Mouse (Mus musculus): Measurements from ENCODE around the gene Tfeb. TPM values are rescaled to one million over a fixed set of nuclear protein-coding genes. Genes with fewer than 3 reads are reported as not detected.

The Tfeb gene
- polyA plus RNA-seq, 2 experiments = 10.6 to 12.2 TPM

GRCm38 (mm10) chr17:47703556-47703955, 33.3 kb upstream of the Tfeb start:
- Histone ChIP-seq H3K27ac (replicated peaks; ENCODE audit: low read depth, low read length) (no peak overlapping the region), H3K36me3 (ENCODE audit: control insufficient read depth, insufficient read depth, low read length) (peaks cover 54% of the 10 kb centered on the region)
- no peak for DNase-seq (ENCODE audit: low spot score)

GRCm38 (mm10) chr17:47704692-47705091, 32.1 kb upstream of the Tfeb start:
- H3K36me3 ChIP-seq (ENCODE audit: control insufficient read depth, insufficient read depth, low read length) = peaks cover 45% of the 10 kb centered on the region
- no peak overlapping the region for H3K27ac ChIP-seq (replicated peaks; ENCODE audit: low read depth, low read length)
- TF ChIP-seq POLR2A (IDR thresholded peaks at IDR 0.05; ENCODE audit: borderline replicate concordance, extremely low read depth, insufficient read depth, insufficient read length) = no peak
- H3K4me1 ChIP-seq (ENCODE audit: control insufficient read depth, insufficient read depth, low read length) = no peaks in the 10 kb centered on the region
- H3K9ac ChIP-seq (ENCODE audit: low read depth, low read length, severe bottlenecking) = no peak overlapping the region
- no peaks in the 10 kb centered on the region for H3K9me3 ChIP-seq (ENCODE audit: control insufficient read depth, low read length)
- no peaks in the 10 kb centered on the region for H3K27me3 ChIP-seq (ENCODE audit: control insufficient read depth, insufficient read depth, low read length)
- no peak overlapping the region for H3K4me2 ChIP-seq (replicated peaks; ENCODE audit: low read depth, low read length, severe bottlenecking)
- DNase-seq (ENCODE audit: low spot score) (no peak), ATAC-seq (ENCODE audit: low FRiP score, low read depth) (no peak)
- 89% methylated on average over 4 of the region's 4 CpGs for WGBS
- no peak overlapping the region for H3K4me3 ChIP-seq (replicated peaks; ENCODE audit: low read length)

More at GRCm38 (mm10) chr17:47703556-47703955, 33.3 kb upstream of the Tfeb start:
- no peak for ATAC-seq (ENCODE audit: low FRiP score, low read depth)
- no peak overlapping the region for H3K9ac ChIP-seq (ENCODE audit: low read depth, low read length, severe bottlenecking)
- H3K4me2 ChIP-seq (replicated peaks; ENCODE audit: low read depth, low read length, severe bottlenecking) = no peak overlapping the region
- no peak for TF ChIP-seq POLR2A (IDR thresholded peaks at IDR 0.05; ENCODE audit: borderline replicate concordance, extremely low read depth, insufficient read depth, insufficient read length)
- H3K4me3 ChIP-seq (replicated peaks; ENCODE audit: low read length) = no peak overlapping the region
- H3K4me1 ChIP-seq (ENCODE audit: control insufficient read depth, insufficient read depth, low read length) = no peaks in the 10 kb centered on the region
- H3K9me3 ChIP-seq (ENCODE audit: control insufficient read depth, low read length) = no peaks in the 10 kb centered on the region
- WGBS = 36% methylated on average over 20 of the region's 20 CpGs
- no peaks in the 10 kb centered on the region for H3K27me3 ChIP-seq (ENCODE audit: control insufficient read depth, insufficient read depth, low read length)

- Histone ChIP-seq H3K9me3 (ENCODE audit: control insufficient read depth, low read length) (no peaks in the 10 kb centered on the region), H3K27ac (replicated peaks; ENCODE audit: low read depth, low read length) (no peak overlapping the region), H3K4me2 (replicated peaks; ENCODE audit: low read depth, low read length, severe bottlenecking) (no peak overlapping the region), H3K36me3 (ENCODE audit: control insufficient read depth, insufficient read depth, low read length) (peaks cover 31% of the 10 kb centered on the region), H3K9ac (ENCODE audit: low read depth, low read length, severe bottlenecking) (no peak overlapping the region), H3K4me1 (ENCODE audit: control insufficient read depth, insufficient read depth, low read length) (no peaks in the 10 kb centered on the region), H3K27me3 (ENCODE audit: control insufficient read depth, insufficient read depth, low read length) (no peaks in the 10 kb centered on the region), H3K4me3 (replicated peaks; ENCODE audit: low read length) (no peak overlapping the region)
- WGBS = 79% methylated on average over 1 of the region's 1 CpGs
- DNase-seq (ENCODE audit: low spot score) = peak; percentile 8
- TF ChIP-seq POLR2A (IDR thresholded peaks at IDR 0.05; ENCODE audit: borderline replicate concordance, extremely low read depth, insufficient read depth, insufficient read length) = no peak
- ATAC-seq (ENCODE audit: low FRiP score, low read depth) = no peak
Measured at GRCm38 (mm10) chr17:47706196-47706595, 30.6 kb upstream of the Tfeb start.

- no peaks in the 10 kb centered on the region for H3K27me3 ChIP-seq (ENCODE audit: control insufficient read depth, insufficient read depth, low read length)
- DNase-seq (ENCODE audit: low spot score) (no peak), ATAC-seq (ENCODE audit: low FRiP score, low read depth) (no peak)
- no peak for TF ChIP-seq POLR2A (IDR thresholded peaks at IDR 0.05; ENCODE audit: borderline replicate concordance, extremely low read depth, insufficient read depth, insufficient read length)
- peaks cover 14% of the 10 kb centered on the region for H3K36me3 ChIP-seq (ENCODE audit: control insufficient read depth, insufficient read depth, low read length)
- H3K4me1 ChIP-seq (ENCODE audit: control insufficient read depth, insufficient read depth, low read length) = no peaks in the 10 kb centered on the region
- no peak overlapping the region for H3K27ac ChIP-seq (replicated peaks; ENCODE audit: low read depth, low read length)
- H3K4me3 ChIP-seq (replicated peaks; ENCODE audit: low read length) = no peak overlapping the region
- no peak overlapping the region for H3K9ac ChIP-seq (ENCODE audit: low read depth, low read length, severe bottlenecking)
- WGBS = 79% methylated on average over 3 of the region's 3 CpGs
- H3K9me3 ChIP-seq (ENCODE audit: control insufficient read depth, low read length) = no peaks in the 10 kb centered on the region
- H3K4me2 ChIP-seq (replicated peaks; ENCODE audit: low read depth, low read length, severe bottlenecking) = no peak overlapping the region
Measured at GRCm38 (mm10) chr17:47707961-47708360, 28.9 kb upstream of the Tfeb start.

DNA sequence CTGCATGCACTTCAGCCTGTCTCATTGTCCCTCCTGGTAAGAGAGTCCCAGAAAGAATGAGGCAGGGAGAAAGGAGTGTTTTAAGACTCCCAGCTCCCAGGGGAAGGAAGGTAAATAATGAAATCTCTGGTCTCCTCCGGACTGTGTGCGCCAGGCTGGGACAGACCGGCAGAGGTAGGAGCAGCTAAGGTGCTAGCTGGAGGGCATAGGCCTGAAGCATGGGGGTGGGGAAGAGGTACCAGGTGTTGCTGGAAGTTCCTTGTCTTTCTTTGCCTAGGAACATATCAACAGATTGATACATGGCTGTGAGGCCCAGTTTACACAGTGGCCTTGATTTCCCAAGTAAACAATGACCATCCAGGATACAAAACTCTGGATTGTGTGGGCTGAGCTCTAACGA, 27.9 kb upstream of the Tfeb start:
- no peaks in the 10 kb centered on the region for H3K9me3 ChIP-seq (ENCODE audit: control insufficient read depth, low read length)
- H3K4me1 ChIP-seq (ENCODE audit: control insufficient read depth, insufficient read depth, low read length) = no peaks in the 10 kb centered on the region
- WGBS = 68% methylated on average over 4 of the region's 4 CpGs
- no peak for ATAC-seq (ENCODE audit: low FRiP score, low read depth)
- H3K9ac ChIP-seq (ENCODE audit: low read depth, low read length, severe bottlenecking) = no peak overlapping the region
- H3K4me2 ChIP-seq (replicated peaks; ENCODE audit: low read depth, low read length, severe bottlenecking) = no peak overlapping the region
- DNase-seq (ENCODE audit: low spot score) = no peak
- TF ChIP-seq POLR2A (IDR thresholded peaks at IDR 0.05; ENCODE audit: borderline replicate concordance, extremely low read depth, insufficient read depth, insufficient read length) = no peak
- no peaks in the 10 kb centered on the region for H3K27me3 ChIP-seq (ENCODE audit: control insufficient read depth, insufficient read depth, low read length)
- H3K27ac ChIP-seq (replicated peaks; ENCODE audit: low read depth, low read length) = no peak overlapping the region
- H3K4me3 ChIP-seq (replicated peaks; ENCODE audit: low read length) = no peak overlapping the region
- peaks cover 4% of the 10 kb centered on the region for H3K36me3 ChIP-seq (ENCODE audit: control insufficient read depth, insufficient read depth, low read length)

DNA sequence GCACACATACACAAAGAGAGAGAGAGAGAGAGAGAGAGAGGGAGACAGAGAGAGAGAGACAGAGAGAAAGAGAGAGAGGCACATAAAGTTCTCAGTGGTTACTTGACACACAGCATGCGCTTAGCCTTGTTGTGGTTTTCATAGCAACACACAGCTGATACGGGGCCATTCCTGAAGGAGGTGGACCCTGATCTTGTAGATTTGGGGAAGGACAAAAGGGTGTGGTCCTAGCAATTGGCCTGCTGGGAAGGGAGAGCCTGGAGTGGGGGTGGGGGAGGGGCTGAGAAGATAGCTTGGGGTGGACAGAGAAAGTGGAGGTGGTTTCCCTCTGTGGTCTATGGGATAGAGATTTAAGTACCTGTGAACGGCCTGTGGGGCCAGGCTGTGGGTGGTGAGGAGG, 26.8 kb upstream of the Tfeb start:
- ATAC-seq (ENCODE audit: low FRiP score, low read depth) (no peak), DNase-seq (ENCODE audit: low spot score) (no peak)
- no peak for TF ChIP-seq POLR2A (IDR thresholded peaks at IDR 0.05; ENCODE audit: borderline replicate concordance, extremely low read depth, insufficient read depth, insufficient read length)
- Histone ChIP-seq H3K9me3 (ENCODE audit: control insufficient read depth, low read length) (no peaks in the 10 kb centered on the region), H3K9ac (ENCODE audit: low read depth, low read length, severe bottlenecking) (no peak overlapping the region), H3K36me3 (ENCODE audit: control insufficient read depth, insufficient read depth, low read length) (no peaks in the 10 kb centered on the region; the same call in 1 of the 2 replicates), H3K4me2 (replicated peaks; ENCODE audit: low read depth, low read length, severe bottlenecking) (no peak overlapping the region), H3K27me3 (ENCODE audit: control insufficient read depth, insufficient read depth, low read length) (no peaks in the 10 kb centered on the region), H3K4me1 (ENCODE audit: control insufficient read depth, insufficient read depth, low read length) (no peaks in the 10 kb centered on the region), H3K4me3 (replicated peaks; ENCODE audit: low read length) (no peak overlapping the region), H3K27ac (replicated peaks; ENCODE audit: low read depth, low read length) (no peak overlapping the region)
- 67% methylated on average over 3 of the region's 3 CpGs for WGBS
